Mouse (Mus musculus) G1E (cell line): Measurements from ENCODE around the gene Adamts10.

ENCODE experiments used
- CTCF ChIP-seq: IDR thresholded peaks from 2 replicates; pipeline ENCODE4 v1.5.1; 2012; ENCODE audit warnings: low read depth, low read length, inconsistent platforms, mixed read lengths
- GATA1 ChIP-seq: IDR thresholded peaks from 2 replicates; pipeline ENCODE4 v1.6.1; 2012; ENCODE audit warnings: borderline replicate concordance, low read length, inconsistent platforms, mixed read lengths
- POLR2AphosphoS5 ChIP-seq: IDR thresholded peaks from 2 replicates; pipeline ENCODE4 v1.6.1; 2012; ENCODE audit warnings: low read depth, low read length, inconsistent platforms; ENCODE audit not compliant: insufficient replicate concordance
- TAL1 ChIP-seq: conservative IDR thresholded peaks from 2 replicates; pipeline ENCODE4 v1.6.1; 2012; ENCODE audit warnings: low read depth, low read length, inconsistent platforms, mixed read lengths

- TF ChIP-seq GATA1 (no peak), CTCF (no peak), TAL1 (no peak), POLR2AphosphoS5 (no peak)
Measured at GRCm38 (mm10) chr17:33554536-33554935, 30.5 kb downstream of the Adamts10 start.
